Mouse (Mus musculus) left cerebral cortex, postnatal 14 days (tissue): Measurements from ENCODE around the gene Tnpo1. TPM values are rescaled to one million over a fixed set of nuclear protein-coding genes. Genes with fewer than 3 reads are reported as not detected.
"Not testable (repeated sequence)": the region's sequence is repeated elsewhere in the genome, so short reads cannot be mapped to it uniquely, and the experiment has no call there.

ENCODE experiments used
- DNase-seq, 2 experiments: peaks; one replicate each; pipeline ENCODE4 v3.0.0; 2021 to 2022; ENCODE audit warnings: low spot score in 2 of 2, mixed read lengths in 1 of 2
- intact Hi-C: fragments of 180-260 bp; cut with DNase I; formaldehyde crosslinking; loops from one replicate; pipeline ENCODE4 v1.15.1; 2025
- total RNA-seq, 2 experiments: library from RNA; stranded (reverse); gene quantifications; 2 replicates each; pipeline ENCODE4 v1.2.3; 2021

The Tnpo1 gene
- total RNA-seq, 2 experiments from 2014 or later, result 63.0 to 70.3 TPM

DNA sequence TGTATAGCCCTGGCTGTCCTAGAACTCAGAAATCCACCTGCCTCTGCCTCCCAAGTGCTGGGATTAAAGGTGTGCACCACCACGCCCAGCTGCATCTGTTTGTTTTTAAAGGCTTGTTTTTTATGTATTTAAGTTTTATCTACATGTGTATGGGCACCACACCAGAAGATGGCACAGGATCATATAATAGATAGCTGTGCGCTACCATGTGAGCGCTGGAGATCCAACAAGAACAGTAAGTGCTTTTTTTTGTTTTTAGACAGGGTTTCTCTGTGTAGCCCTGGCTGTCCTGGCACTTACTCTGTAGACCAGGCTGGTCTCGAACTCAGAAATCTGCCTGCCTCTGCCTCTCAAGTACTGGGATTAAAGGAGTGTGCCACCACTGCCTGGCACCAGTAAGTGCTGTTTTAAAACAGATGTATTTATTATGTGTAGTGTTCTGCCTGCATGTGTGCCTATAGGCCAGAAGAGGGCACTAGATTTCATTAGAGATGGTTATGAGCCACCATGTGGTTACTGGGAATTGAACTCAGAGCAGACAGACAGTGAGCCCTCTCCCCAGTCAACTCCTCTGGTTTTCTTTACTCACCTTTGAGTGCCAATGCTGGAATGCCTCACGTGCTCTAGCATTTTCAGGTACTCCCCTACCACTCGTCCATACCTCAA lies 89.6 kb downstream of the Tnpo1 start:
- intact Hi-C loops, result no loop called here

GRCm38 (mm10) chr13:98835740-98836139 lies 90.4 kb downstream of the Tnpo1 start:
- intact Hi-C loops, result no loop called here
- no peak for DNase-seq

More for the DNA sequence above, 89.6 kb downstream of the Tnpo1 start:
- DNase-seq, result peak in 1 of 2 experiments; percentile 42

DNA sequence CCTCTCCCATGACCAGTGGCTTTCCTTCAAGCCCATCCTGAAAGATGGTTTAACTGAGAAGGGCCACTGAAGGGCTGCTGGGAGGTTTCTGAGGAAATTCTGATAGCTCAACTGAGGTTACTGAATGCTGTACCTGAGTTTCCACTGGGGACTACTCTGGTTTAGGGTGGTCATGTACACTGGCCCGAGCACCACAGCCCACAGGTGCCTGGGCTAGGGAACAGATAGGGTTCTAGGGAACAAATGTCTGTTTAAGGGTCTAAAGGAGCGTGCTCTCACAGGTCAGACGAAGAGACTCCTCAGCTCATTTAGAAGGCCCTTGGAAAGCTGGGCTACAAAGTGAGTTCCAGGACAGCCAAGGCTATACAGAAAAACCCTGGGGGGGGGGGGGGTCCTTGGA lies 91.5 kb downstream of the Tnpo1 start:
- intact Hi-C loops, result no loop called here
- DNase-seq, result no peak

GRCm38 (mm10) chr13:98834199-98834598 lies 92.0 kb downstream of the Tnpo1 start:
- intact Hi-C loops, result no loop called here
- no peak for DNase-seq

DNA sequence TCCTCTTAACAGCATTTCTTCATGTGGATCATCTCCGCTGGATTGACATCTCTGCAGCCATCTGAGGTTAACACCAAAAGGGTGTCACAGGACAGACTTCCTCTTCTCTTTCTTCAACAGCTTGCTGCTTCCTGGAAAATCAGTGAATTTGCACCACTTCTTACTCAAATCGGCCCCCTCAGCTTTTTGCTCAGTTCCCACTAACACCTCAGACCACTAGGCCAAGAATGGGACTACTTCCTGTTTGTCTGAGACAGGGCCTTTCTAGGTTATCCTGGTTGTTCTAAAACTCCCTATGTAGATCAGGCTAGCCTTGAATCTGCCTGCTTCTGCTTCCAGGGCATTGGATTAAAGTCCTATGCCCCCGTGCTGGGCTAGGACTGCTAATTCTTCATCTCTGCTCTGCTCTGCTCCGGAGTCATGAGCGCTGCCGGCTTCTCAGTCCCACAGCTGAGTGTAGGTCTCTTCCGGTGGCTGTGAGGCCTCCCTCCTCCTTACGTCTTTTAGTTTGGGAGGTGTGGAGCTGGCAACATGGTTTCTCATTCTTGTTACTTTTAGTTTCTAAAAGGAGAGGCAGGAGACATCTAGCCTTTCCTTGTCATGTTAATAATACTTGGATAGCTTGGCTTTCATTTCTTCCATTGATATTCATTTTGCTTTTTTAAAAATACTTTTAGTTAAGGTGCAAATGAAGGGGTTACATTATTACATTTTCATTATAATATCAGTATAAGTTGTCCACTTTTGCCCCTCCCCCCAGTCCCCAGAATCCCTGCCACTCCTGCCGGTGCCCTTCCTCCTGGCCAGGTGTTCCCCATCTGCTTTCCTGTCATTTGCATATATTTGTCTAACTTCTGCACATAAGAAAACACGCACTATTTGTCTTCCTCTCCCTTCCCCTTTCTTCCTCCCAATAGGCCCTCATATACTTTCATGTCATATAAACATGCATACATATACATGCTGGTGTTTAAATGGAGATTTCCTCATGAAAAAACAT lies 93.4 kb downstream of the Tnpo1 start:
- DNase-seq, result no peak
- intact Hi-C loops, result no loop called here

GRCm38 (mm10) chr13:98829026-98829425 lies 97.2 kb downstream of the Tnpo1 start:
- DNase-seq, intact Hi-C loops: not testable (repeated sequence)

DNA sequence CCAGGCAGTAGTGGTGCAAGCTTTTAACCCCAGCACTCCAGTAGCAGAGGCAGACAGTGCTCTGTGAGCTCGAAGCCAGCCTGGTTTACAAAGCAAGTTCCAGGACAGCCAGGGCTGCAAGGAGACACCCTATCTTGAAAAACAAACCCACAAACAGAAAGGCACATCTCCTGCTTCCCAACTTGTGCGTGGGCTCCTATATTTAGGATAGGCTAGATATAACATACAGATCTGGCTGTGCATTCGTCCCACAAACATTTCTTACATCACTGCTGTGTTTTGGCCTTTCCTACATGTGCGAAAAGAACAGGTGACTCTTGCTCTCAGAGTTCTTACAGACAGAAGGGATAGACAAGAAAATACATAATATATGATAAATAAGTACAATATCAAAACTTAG lies 100.6 kb downstream of the Tnpo1 start:
- DNase-seq, result no peak
- intact Hi-C loops, result no loop called here

DNA sequence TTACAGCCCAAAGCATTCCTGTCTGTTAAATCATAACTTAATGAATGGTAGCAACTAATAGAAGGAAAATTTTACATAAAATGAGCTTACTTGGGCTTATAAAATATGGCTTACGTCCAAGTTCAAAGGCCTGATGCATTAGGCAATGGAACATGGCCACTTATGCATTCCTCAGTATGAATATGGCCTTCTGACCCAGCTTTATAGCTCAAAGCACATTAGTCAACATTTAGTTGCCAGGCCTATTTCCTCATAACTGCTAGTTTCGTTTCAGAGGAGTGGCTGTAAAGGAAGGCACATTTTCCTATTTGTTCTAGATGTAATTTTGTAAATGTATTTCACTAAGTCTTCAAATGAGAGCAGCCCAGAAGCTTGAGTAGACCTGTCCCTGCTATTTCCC lies 107.1 kb downstream of the Tnpo1 start:
- intact Hi-C loops, result no loop called here
- no peak for DNase-seq

DNA sequence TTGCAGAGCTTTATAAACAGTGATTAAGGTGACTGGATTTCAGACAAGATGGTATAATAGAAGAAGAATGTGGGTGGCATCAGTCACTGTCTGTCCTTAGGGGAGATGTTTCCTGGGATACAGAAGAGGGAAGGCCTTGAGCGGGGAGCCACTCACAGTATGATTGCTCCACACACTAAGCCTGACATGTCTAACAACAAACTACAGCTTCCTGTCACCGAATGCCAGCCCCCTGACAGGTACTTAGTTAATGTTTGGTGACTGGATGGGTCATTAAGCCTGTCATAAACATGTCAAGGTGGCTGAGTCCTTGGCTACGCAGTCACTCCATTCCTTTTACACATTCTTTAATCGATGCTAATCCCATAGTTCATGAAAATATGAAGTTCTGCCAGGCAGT lies 108.0 kb downstream of the Tnpo1 start:
- no peak for DNase-seq

GRCm38 (mm10) chr13:98817766-98818165 lies 108.4 kb downstream of the Tnpo1 start:
- no peak for DNase-seq
- intact Hi-C loops, result no loop called here

More for the DNA sequence above, 108.0 kb downstream of the Tnpo1 start:
- intact Hi-C loops, result no loop called here

- intact Hi-C loops, DNase-seq: not testable (repeated sequence)
Measured at GRCm38 (mm10) chr13:98816981-98817660, 109.1 kb downstream of the Tnpo1 start.

- DNase-seq, result no peak
- intact Hi-C loops, result no loop called here
Measured at GRCm38 (mm10) chr13:98816571-98816970, 109.6 kb downstream of the Tnpo1 start.

DNA sequence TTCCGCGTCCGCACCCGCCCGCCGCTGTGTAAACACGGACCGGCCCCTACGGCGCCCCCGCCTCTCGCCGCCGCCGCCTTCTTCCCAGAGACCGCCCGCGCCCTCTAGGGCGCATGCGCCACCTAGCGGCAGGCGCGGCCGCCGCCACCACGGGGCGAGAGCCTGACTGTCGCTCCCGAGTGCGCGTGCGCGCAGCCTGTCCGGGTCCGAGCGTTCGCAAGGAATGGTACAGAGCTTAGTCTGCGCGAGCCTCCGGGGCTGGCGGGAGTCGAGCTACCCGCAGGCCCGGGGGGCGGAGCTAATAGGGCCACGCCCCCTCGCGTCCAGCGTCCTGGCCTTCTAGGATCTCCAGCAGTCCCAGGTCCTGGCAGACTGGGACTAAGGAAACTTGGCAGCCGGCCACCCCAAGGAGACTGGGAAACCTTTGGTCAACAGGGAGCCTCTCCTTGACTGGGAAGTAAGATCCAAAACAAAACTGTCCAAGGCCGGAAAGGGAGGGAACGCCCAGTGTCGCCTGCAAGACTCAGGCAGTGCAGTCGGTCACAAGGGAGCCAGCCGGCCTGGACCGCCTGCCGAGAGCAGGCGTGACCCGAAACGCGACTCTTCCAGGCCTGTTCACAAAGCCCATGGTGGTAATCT lies 110.9 kb downstream of the Tnpo1 start, which contains the start of gene Fcho2:
Fcho2 (minus strand) TSS at position 303 of the 639 bp plus-strand sequence.
- DNase-seq, result peak; percentile 95 to 96
- intact Hi-C loops, result no loop called here

DNA sequence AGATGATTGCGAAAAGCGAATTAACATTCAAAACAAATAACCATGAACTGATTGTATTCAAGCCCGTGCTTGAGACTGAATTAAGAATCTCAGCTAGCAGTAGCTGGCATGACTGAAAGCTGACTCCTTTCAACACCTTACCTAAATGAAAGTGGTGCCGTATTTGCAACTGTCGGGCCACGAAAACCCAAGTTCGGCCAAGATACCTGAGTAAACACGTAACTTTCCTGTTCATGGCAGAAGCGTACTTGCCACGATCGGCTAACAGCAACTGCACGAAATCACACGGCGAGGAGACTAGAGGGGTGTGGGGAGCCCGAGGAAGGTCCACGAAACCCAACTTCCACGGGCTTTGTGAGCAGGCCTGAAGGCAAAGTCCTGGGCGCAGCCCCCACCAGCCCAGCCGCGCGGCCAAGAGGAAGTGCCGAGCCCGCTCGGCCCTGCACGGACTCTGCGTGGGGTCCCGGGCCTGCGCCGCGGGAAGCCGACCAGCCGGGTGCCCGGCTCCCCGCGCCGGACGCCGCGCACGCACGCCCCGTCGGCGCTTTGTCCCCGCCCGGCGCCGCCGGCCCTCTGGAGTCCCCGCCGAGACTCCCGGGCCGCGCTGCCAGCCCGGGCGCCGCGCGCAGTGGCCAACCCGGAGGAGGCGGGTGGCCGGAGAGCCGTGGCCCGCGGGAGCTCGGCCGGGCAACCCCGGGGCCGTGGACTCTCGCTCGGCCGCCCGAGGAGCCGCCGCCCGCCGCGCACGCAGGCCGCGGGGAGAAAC lies 111.7 kb downstream of the Tnpo1 start:
- intact Hi-C loops, result no loop called here
- DNase-seq, result peak in 1 of 2 experiments; percentile 46

DNA sequence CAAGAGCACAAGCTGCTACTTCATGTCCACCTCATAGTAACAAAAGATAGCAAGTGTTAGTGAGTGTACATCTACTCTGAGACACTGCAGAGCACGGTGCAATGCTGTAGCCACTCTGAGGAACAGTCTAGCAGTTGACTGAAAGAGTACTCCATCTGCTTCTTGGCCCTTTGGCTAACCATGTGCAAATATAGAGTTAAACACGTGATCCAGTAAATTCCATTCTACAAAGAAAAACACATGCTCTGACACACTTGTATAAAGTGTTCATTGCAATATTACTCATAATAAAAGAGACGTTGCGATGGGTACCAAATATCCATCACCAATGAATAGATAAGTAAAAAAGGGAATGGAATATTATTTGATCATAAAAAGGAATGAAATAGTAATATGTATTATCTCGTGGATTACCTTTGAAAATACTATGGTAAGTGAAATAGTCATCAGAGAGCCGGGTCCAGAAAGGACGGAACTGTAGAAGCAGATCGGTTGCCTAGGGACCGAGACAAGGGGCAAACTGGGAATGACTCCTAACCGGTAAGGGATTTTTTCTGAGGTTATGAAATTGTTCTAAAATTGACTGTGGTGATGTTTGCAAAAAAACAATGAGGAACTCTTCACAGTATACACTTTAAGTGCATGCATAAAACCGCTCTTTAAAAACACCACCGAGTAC lies 112.4 kb downstream of the Tnpo1 start:
- DNase-seq, result no peak
- intact Hi-C loops, result loop anchor here (2.0 kb wide), 1 partner anchor 87 kb away; no protein-coding TSS in a partner anchor

GRCm38 (mm10) chr13:98813167-98813566 lies 113.0 kb downstream of the Tnpo1 start:
- no peak for DNase-seq
- intact Hi-C loops, result loop anchor here (2.0 kb wide), 1 partner anchor 86 kb away; no protein-coding TSS in a partner anchor

DNA sequence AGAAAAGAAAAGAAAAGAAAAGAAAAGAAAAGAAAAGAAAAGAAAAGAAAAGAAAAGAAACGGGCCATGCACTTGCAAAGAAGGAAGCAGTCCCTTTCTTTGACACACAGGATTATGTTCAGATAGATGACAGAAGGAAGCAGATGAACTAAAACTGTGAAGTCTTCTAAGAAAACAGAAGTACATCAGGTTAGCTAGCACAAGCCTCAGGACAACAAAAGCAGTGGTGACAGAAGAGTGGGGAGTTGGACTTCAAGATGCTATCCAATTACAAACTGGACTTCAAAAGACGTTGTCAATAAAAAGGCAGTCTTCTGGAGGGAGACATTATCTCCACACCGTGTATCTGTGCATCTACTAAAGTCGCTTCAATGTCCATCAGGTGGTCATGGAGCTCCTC lies 113.9 kb downstream of the Tnpo1 start:
- no peak for DNase-seq
- intact Hi-C loops, result loop anchor here (2.0 kb wide), 1 partner anchor 85 kb away; no protein-coding TSS in a partner anchor

- DNase-seq, result no peak
- intact Hi-C loops, result no loop called here
Measured at GRCm38 (mm10) chr13:98810143-98810542, 116.0 kb downstream of the Tnpo1 start.
